Mouse (Mus musculus): ENCODE measurements around the gene Slc25a13. TPM values are rescaled to one million over a fixed set of nuclear protein-coding genes. Genes with fewer than 3 reads are reported as not detected.

Slc25a13 gene
- polyA plus RNA-seq, 1 experiment from 2014 or later = 167 TPM

DNA sequence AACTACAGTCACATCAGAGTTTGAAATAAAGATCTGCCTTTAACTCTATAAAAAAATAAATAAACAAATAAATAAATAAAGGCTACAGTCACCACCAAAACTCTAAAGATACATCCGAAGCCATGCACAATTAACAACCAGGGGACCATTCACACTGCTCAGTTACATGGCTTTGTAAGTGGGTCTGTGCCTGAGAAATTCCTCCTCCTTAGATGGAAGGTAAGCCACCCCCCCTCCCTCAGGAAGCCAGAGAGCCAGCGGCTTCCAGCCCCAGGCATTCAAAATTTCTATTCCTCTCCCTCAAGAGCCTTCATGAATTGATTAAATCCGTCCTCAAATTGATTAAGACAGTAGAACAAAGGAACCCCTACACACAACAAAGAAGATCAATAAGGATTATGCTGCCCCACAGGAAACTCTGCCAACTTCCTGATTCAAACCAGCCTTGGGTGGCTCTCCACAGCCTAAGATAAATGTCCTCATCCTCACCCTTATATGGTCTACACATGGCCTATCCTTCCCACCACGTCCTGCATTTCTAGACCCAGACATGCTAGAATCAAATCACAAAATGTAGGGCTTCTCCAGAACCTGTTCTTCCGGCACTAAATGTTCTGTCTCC lies 41.5 kb downstream of the Slc25a13 start:
- no peaks in the 10 kb centered on the region for H3K9me3 ChIP-seq (ENCODE audit: low read length)
- WGBS (ENCODE audit: insufficient replicate concordance) = 69% methylated on average over 5 of the region's 5 CpGs
- ATAC-seq (no peak), DNase-seq (no peak)
- no peak overlapping the region for H3K9ac ChIP-seq (replicated peaks)
- H3K36me3 ChIP-seq (replicated peaks; ENCODE audit: insufficient read depth, low read length) = peaks cover 8% of the 10 kb centered on the region; the same call in 1 of the 2 replicates
- H3K4me1 ChIP-seq (ENCODE audit: insufficient read depth) = no peaks in the 10 kb centered on the region
- H3K27me3 ChIP-seq (ENCODE audit: insufficient read depth, low read length) = no peaks in the 10 kb centered on the region
- TF ChIP-seq CTCF (IDR thresholded peaks at IDR 0.05; ENCODE audit: low read depth) = no peak
- TF ChIP-seq EP300 (IDR thresholded peaks at IDR 0.05; ENCODE audit: low read depth) = no peak
- no peak overlapping the region for H3K4me2 ChIP-seq (ENCODE audit: low read depth, low read length)
- no peak overlapping the region for H3K4me3 ChIP-seq (ENCODE audit: low read depth, low read length)
- H3K27ac ChIP-seq (ENCODE audit: low read depth) = no peak overlapping the region

DNA sequence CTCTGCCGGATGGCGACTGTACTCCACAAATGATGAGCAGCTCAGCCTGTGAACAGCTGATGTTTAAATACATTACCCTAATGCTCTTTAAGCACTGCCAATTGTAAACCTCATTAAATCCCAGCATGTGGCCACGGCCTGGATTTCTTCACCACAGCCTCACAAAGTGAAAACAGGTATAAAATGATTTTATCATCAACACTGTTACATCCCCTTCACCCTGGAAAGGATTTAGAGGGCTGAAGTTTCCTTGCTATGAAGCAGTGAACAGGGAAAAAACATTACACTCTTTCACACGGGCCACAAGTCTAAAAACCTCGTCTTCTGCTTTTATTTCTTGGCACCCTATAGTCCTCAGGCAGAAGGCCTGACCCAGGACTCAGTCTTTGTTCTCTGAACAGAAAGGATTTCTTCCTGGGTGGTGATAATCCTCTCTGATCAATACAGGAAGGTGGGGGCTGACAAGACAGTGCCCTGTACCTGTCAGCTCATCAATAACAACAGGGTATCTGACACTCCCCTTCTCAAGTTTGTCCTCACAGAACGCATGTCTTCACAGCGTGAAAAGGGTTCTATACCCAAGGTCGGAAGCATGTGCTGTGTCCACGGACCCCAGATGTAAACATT lies 42.9 kb downstream of the Slc25a13 start:
- no peaks in the 10 kb centered on the region for H3K9me3 ChIP-seq (ENCODE audit: low read length)
- no peak overlapping the region for H3K27ac ChIP-seq (ENCODE audit: low read depth)
- ATAC-seq (no peak), DNase-seq (no peak)
- peaks cover 6% of the 10 kb centered on the region; the same call in 1 of the 2 replicates for H3K36me3 ChIP-seq (replicated peaks; ENCODE audit: insufficient read depth, low read length)
- H3K4me2 ChIP-seq (ENCODE audit: low read depth, low read length) = no peak overlapping the region
- TF ChIP-seq EP300 (IDR thresholded peaks at IDR 0.05; ENCODE audit: low read depth) (no peak), CTCF (IDR thresholded peaks at IDR 0.05; ENCODE audit: low read depth) (no peak)
- H3K4me3 ChIP-seq (ENCODE audit: low read depth, low read length) = no peak overlapping the region
- no peak overlapping the region for H3K9ac ChIP-seq (replicated peaks)
- no peaks in the 10 kb centered on the region for H3K27me3 ChIP-seq (ENCODE audit: insufficient read depth, low read length)
- H3K4me1 ChIP-seq (ENCODE audit: insufficient read depth) = no peaks in the 10 kb centered on the region
- 74% methylated on average over 9 of the region's 9 CpGs for WGBS (ENCODE audit: insufficient replicate concordance)

DNA sequence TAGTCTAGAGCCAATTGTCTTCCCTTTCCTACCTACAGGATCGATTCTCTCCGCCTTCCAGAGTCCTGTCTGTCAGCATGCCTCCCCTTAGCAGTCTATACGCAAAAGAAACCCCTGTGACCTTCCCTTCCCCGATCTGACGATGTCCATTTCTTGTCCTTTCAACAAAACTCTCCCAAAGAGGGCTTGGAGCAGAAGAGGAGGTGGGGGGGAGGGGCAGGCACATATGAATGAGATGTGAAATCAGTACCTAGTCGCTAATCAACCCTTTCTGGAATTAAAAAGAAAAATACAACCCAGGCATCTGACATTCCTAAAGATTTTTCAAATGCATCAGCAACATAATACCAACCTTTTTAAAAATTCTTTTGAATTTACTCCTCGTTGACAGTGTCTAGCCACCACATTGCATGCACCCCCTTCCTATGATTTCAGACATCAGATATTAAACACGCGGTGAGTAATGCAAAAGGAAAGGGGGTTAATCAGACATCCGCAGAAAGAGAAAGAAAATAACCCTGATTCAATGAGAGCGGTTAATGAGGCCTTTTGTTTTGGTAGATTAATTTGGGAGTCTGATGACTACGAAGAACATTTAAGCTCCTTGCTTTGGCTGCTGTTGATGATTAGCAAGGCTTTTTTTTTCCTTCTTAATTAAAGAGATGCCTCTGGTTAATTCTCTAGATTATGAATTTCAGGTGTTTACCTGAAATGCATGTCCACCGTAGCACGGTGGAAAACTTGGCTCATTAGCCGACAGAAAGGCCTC lies 43.6 kb downstream of the Slc25a13 start:
- ATAC-seq = no peak

DNA sequence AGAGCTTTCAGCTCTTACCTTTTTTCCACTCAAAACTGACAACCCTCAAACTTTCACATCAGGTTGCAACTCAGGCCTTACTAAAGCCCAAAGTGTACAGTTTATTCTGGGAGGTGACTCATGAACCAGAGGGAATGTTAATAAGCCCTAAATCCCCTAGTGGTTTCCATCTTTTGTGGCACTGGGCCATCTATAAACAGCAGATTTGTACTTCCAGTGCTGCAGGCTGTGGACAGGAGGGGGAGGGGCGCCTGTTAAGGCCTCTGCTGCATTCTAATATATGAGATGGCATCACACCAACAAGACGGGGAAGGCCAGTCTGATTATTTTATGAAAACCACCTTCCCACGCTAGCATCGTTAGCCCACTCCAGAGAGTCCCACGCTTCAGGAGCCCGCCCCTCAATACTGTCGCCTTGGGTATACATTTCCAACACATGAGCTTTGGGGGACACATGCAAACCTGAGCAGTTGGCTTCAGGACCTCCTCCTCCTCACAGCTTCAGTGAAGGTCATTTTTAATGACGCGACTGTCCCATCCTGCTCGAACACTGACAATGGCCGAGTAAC lies 48.3 kb downstream of the Slc25a13 start:
- no peaks in the 10 kb centered on the region for H3K4me1 ChIP-seq (ENCODE audit: insufficient read depth)
- H3K36me3 ChIP-seq (replicated peaks; ENCODE audit: insufficient read depth, low read length) = 0 out of 2 replicates have a peak, but pooled peaks cover 6% of the 10 kb centered on the region
- TF ChIP-seq EP300 (IDR thresholded peaks at IDR 0.05; ENCODE audit: low read depth) (no peak), CTCF (IDR thresholded peaks at IDR 0.05; ENCODE audit: low read depth) (no peak)
- no peaks in the 10 kb centered on the region for H3K27me3 ChIP-seq (ENCODE audit: insufficient read depth, low read length)
- 81% methylated on average over 11 of the region's 11 CpGs for WGBS (ENCODE audit: insufficient replicate concordance)
- H3K27ac ChIP-seq (ENCODE audit: low read depth) = no peak overlapping the region
- H3K4me2 ChIP-seq (ENCODE audit: low read depth, low read length) = no peak overlapping the region
- H3K9ac ChIP-seq (replicated peaks) = no peak overlapping the region
- H3K4me3 ChIP-seq (ENCODE audit: low read depth, low read length) = no peak overlapping the region
- DNase-seq = no peak
- no peak for ATAC-seq
- no peaks in the 10 kb centered on the region for H3K9me3 ChIP-seq (ENCODE audit: low read length)

More for the DNA sequence above, 43.6 kb downstream of the Slc25a13 start:
- WGBS (ENCODE audit: insufficient replicate concordance) = 71% methylated on average over 15 of the region's 15 CpGs
- TF ChIP-seq CTCF (IDR thresholded peaks at IDR 0.05; ENCODE audit: low read depth) = no peak
- H3K36me3 ChIP-seq (replicated peaks; ENCODE audit: insufficient read depth, low read length) = peaks cover 2% of the 10 kb centered on the region; the same call in 1 of the 2 replicates
- H3K9me3 ChIP-seq (ENCODE audit: low read length) = no peaks in the 10 kb centered on the region
- H3K4me1 ChIP-seq (ENCODE audit: insufficient read depth) = no peaks in the 10 kb centered on the region
- no peak overlapping the region for H3K27ac ChIP-seq (ENCODE audit: low read depth)
- no peaks in the 10 kb centered on the region for H3K27me3 ChIP-seq (ENCODE audit: insufficient read depth, low read length)
- no peak overlapping the region for H3K4me2 ChIP-seq (ENCODE audit: low read depth, low read length)
- H3K9ac ChIP-seq (replicated peaks) = no peak overlapping the region
- no peak overlapping the region for H3K4me3 ChIP-seq (ENCODE audit: low read depth, low read length)
- DNase-seq = no peak

DNA sequence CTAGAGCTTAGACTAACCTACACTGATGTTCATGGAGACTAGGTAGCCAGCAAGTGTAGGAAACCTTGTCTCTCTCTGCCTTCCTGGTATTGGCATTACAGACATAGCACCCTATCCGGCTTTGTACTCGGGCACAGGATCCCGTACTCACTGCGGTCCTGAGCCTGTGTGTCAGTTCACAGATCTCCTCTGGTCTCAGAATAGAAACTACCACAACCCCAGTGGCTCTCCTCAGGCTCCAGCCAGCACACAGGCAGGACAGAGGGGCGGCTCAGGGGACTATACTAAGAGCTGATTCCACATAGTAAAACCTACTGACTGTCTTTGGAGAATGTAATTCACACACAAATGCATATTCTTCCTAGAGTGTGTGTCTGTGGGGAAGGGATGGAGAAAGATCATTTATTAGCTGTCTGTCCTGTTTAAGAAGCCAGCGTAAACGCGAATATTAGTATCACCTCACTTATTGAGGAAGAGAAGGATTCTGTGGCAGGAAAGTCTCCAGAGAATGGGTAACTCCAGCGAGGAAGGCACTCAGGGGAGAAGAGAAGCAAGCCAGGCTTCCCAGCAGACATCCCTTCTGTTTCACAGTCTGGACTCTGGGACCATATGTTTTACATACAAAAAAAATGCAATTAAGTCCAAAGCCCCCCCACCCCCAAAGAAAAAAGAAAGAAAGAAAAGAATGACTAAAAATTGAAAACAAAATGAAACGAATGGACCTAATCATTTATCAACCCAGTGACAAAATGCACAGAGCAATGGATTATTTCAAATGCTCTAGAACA lies 49.4 kb downstream of the Slc25a13 start:
- no peak for ATAC-seq
- Histone ChIP-seq H3K4me3 (ENCODE audit: low read depth, low read length) (no peak overlapping the region), H3K4me2 (ENCODE audit: low read depth, low read length) (no peak overlapping the region), H3K27ac (ENCODE audit: low read depth) (no peak overlapping the region), H3K4me1 (ENCODE audit: insufficient read depth) (no peaks in the 10 kb centered on the region), H3K27me3 (ENCODE audit: insufficient read depth, low read length) (no peaks in the 10 kb centered on the region), H3K9me3 (ENCODE audit: low read length) (no peaks in the 10 kb centered on the region), H3K36me3 (replicated peaks; ENCODE audit: insufficient read depth, low read length) (0 out of 2 replicates have a peak, but pooled peaks cover 6% of the 10 kb centered on the region), H3K9ac (replicated peaks) (no peak overlapping the region)
- TF ChIP-seq EP300 (IDR thresholded peaks at IDR 0.05; ENCODE audit: low read depth) (no peak), CTCF (IDR thresholded peaks at IDR 0.05; ENCODE audit: low read depth) (no peak)
- 89% methylated on average over 10 of the region's 10 CpGs for WGBS (ENCODE audit: insufficient replicate concordance)
- no peak for DNase-seq
